Mouse (Mus musculus) 416B (cell line): ENCODE measurements around the gene Cdh13.

ENCODE experiments used
- DNase-seq: peaks from one replicate; pipeline ENCODE4 v3.0.0; 2011; ENCODE audit warnings: low read depth

Gene Cdh13

GRCm38 (mm10) chr8:118306957-118307356, 23.4 kb downstream of the Cdh13 start:
- DNase-seq: no peak

- no peak for DNase-seq
Measured at GRCm38 (mm10) chr8:118309106-118309505, 25.6 kb downstream of the Cdh13 start.

- DNase-seq: no peak
Measured at GRCm38 (mm10) chr8:118313426-118314187, 30.1 kb downstream of the Cdh13 start.

- DNase-seq: no peak
Measured at GRCm38 (mm10) chr8:118314188-118314563, 30.6 kb downstream of the Cdh13 start.

- DNase-seq: no peak
Measured at GRCm38 (mm10) chr8:118314932-118315331, 31.4 kb downstream of the Cdh13 start.

GRCm38 (mm10) chr8:118316440-118316839, 32.9 kb downstream of the Cdh13 start:
- no peak for DNase-seq

GRCm38 (mm10) chr8:118320566-118320965, 37.0 kb downstream of the Cdh13 start:
- no peak for DNase-seq

- no peak for DNase-seq
Measured at GRCm38 (mm10) chr8:118323421-118323820, 39.9 kb downstream of the Cdh13 start.

GRCm38 (mm10) chr8:118334933-118335332, 51.4 kb downstream of the Cdh13 start:
- DNase-seq: no peak

- DNase-seq: no peak
Measured at GRCm38 (mm10) chr8:118339711-118340110, 56.2 kb downstream of the Cdh13 start.

- DNase-seq: no peak
Measured at GRCm38 (mm10) chr8:118343267-118343666, 59.7 kb downstream of the Cdh13 start.

- no peak for DNase-seq
Measured at GRCm38 (mm10) chr8:118348710-118349489, 65.4 kb downstream of the Cdh13 start.

- DNase-seq: no peak
Measured at GRCm38 (mm10) chr8:118350136-118350535, 66.6 kb downstream of the Cdh13 start.

GRCm38 (mm10) chr8:118353022-118353421, 69.5 kb downstream of the Cdh13 start:
- no peak for DNase-seq

- no peak for DNase-seq
Measured at GRCm38 (mm10) chr8:118357067-118357466, 73.5 kb downstream of the Cdh13 start.

- DNase-seq: no peak
Measured at GRCm38 (mm10) chr8:118357596-118357995, 74.1 kb downstream of the Cdh13 start.

GRCm38 (mm10) chr8:118363781-118364180, 80.2 kb downstream of the Cdh13 start:
- DNase-seq: no peak

- no peak for DNase-seq
Measured at GRCm38 (mm10) chr8:118373092-118373491, 89.6 kb downstream of the Cdh13 start.

- no peak for DNase-seq
Measured at GRCm38 (mm10) chr8:118374738-118375137, 91.2 kb downstream of the Cdh13 start.

GRCm38 (mm10) chr8:118376791-118377190, 93.3 kb downstream of the Cdh13 start:
- DNase-seq: no peak

- DNase-seq: no peak
Measured at GRCm38 (mm10) chr8:118378985-118379384, 95.5 kb downstream of the Cdh13 start.

GRCm38 (mm10) chr8:118379657-118380056, 96.1 kb downstream of the Cdh13 start:
- DNase-seq: no peak

- no peak for DNase-seq
Measured at GRCm38 (mm10) chr8:118380058-118380457, 96.5 kb downstream of the Cdh13 start.
